Mouse (Mus musculus): ENCODE measurements at regions not wholly inside any gene's neighbourhood (a gene's known extent, or its start where the extent isn't known, plus 50 kb on each side); places are given as distances from the start of the nearest gene placed in this dataset.

DNA sequence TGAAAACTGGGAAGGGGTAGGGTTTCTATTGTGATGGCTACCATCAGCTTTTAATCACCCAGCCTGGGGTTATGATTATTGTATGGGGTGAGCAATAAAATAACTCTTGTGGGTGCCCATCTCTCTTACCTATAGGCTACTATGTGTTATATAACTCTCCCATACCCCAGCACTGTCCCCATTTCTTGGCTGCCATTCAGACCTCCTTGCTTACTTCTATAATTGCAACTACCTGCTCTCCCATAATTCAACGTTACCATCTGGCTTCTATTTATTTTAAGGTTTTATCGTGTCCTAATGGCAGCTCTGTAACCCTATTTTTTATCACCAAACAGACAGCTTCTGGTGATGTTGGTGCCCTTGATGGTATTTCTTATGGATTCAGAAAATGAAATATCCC is 414.2 kb downstream of the Btg1 start:
- TF ChIP-seq CTCF (IDR thresholded peaks at IDR 0.05; ENCODE audit: low read depth, low read length) (no peak), POLR2A (IDR thresholded peaks at IDR 0.05; ENCODE audit: extremely low read depth, insufficient read depth, low read length) (no peak)

Measured in liver, adult 2 months (tissue).